Mouse (Mus musculus) cerebellum, postnatal 4 days (tissue): Measurements from ENCODE around the gene Capn5.
"Not testable (repeated sequence)": the region's sequence is repeated elsewhere in the genome, so short reads cannot be mapped to it uniquely, and the experiment has no call there.

Source experiments
- DNase-seq, 2 experiments: peaks; one replicate each; pipeline ENCODE4 v3.0.0; 2022; ENCODE audit warnings: low spot score in 2 of 2, mixed read lengths in 1 of 2

Gene Capn5

DNA sequence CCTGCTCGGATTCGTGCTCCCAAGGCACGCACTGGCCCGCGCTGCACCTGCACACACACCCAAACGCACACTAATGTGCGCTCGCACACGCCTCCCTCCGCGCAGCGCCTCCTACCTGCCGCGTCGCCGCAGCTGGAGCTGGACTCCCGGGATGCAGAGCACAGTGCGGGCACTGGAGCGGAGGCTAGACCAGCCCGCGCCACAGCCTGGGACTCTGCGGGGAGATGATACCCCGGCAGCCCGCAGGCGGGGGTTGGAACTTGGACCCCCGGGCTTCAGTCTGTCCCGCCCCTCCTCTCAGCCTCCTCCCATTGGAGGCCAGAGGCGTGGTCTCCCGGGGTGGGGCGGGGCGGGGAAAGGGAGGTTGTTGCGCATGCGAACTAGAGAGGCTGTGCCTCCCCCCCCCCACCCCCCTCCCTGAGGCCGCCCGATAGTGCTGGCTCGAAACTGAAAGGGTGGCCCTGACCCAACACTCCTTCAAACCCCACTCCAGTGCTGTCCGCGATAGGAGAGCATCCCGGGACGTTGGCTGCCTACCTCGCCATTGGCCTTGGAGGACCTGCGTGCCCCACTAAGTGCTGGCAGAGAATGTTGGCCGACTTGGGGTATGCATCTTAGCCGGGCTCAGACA lies at the start of gene Capn5:
TSS of gene Capn5 (minus strand) at position 346 of the 631 bp plus-strand sequence.
- peak; percentile 38 to 41 for DNase-seq

- no peak for DNase-seq
Observed at GRCm38 (mm10) chr7:98223796-98224195, 45.7 kb upstream of the Capn5 start.

GRCm38 (mm10) chr7:98216713-98217112 lies 38.6 kb upstream of the Capn5 start:
- DNase-seq: no peak

- DNase-seq: no peak
Observed at GRCm38 (mm10) chr7:98202946-98203345, 24.9 kb upstream of the Capn5 start.

GRCm38 (mm10) chr7:98201493-98202028 lies 23.5 kb upstream of the Capn5 start:
- no peak for DNase-seq

- no peak for DNase-seq
Observed at GRCm38 (mm10) chr7:98200396-98200795, 22.3 kb upstream of the Capn5 start.

GRCm38 (mm10) chr7:98199381-98199780 lies 21.3 kb upstream of the Capn5 start, which contains the start of gene B3gnt6:
TSS of gene B3gnt6 (minus strand) at chr7:98199481.
- no peak for DNase-seq

DNA sequence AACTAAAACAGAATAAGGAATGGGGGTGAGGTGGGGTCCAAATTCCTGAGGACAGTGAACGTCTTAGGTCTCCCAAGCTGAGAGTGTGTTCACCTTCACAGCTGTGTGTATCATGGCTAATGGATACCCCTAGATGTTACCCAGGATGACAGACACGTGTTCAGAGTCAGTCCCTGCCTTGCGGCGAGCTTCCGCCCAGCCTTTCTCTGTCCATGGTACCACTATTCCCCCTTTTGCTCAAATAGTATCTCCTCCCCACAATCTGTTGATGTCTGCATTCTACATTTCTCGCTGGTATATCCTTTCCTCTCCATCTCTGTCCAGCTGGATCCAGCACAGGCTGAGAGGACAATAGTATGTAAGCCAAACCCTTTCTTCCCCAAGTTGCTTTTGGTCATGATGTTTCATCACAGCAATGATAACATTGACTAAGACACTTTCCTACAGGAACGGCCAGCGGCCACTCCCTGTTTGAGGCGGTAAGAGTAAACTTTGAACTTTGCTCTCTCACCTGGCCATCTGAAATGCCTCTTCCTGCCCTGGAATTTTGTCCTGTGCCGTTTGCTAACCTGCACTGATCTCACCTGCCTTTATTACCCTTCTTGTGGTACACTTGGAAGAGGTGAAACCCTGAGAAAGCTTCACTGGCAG lies 17.2 kb upstream of the Capn5 start:
- no peak for DNase-seq

- peak in 1 of 2 experiments; percentile 21 for DNase-seq
Observed at GRCm38 (mm10) chr7:98194026-98194792, 16.1 kb upstream of the Capn5 start.

DNA sequence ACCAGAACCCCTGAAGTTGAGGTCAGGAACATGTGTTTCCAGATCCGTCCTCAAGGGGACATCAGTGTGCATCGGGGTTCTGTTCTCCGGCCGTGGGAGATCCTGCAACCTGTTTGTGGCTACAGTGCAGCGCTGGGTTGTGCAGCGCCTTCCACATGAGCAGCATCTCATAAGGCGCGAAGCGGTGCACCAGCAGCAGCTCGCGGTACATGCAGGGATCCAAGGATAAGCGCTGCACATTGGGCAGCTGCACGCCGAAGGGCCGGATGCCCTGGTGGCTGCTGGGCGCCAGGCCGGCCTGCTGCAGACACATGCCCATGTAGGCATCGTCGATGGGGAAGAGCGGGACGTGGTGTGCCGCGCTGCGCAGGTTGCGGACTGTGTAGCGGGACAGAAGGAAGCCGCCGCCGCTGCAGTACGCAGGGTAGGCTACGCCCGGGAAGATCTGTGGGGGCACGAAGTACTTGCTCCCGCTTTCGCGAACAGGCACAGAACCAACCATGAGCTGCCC lies 15.5 kb upstream of the Capn5 start:
- peak in 1 of 2 experiments; percentile 42 for DNase-seq

DNA sequence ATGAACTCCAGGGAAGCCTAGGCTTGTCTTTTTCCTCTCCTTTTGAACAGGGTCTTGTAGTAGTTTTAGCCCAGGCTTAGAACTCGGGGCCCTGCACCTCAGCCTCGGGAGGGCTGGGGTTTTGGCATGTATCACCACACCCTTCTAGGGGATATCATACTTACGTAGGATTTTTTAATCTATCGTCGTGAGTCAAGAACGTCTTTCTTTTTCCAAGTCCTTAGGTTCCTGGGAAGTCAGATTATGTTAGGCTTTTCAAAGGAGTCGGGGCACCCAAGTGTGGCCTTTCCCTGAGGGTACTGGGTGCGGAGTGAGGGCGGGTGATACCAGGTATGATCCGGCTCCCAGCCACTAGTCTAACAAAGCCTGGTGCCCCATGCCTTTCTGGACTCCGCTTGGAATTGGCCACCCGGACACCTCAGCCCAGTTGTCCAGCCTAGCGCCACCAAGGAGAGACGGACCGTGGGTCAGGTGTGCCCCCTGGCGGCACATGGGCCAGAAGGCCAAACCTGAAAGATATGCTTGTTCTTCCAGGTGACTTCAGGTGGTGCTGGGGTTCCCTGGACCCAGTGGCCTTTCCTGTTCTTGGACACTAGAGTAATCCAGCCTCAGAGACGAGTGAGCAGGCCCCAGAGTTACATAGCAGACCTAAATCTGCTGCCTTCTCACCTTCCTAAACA lies 13.6 kb upstream of the Capn5 start:
- DNase-seq: no peak

GRCm38 (mm10) chr7:98190578-98190977 lies 12.5 kb upstream of the Capn5 start:
- DNase-seq: no peak

DNA sequence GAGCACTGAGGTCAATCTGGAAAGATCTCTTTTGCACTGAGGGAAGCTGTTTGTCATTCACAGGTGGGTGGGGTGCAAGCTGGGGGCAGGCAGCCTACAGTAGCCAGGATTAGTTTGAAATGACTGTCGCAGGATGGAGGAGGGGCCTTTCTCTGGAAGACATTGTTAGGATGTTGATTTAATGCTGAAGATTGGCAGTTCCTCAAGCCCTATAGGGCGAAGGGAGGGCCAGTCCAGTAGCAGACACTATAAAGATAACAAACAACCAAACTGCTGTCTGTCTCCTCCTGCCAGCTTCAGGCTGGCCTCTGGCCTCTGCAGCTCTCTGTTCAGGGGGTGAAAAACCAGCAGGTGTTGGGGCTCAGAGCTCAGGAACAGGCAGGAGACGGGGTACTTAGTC lies 11.7 kb upstream of the Capn5 start:
- no peak for DNase-seq

- DNase-seq: no peak
Observed at GRCm38 (mm10) chr7:98188680-98189079, 10.6 kb upstream of the Capn5 start.

GRCm38 (mm10) chr7:98188238-98188637 lies 10.2 kb upstream of the Capn5 start:
- DNase-seq: no peak

GRCm38 (mm10) chr7:98187332-98187731 lies 9.3 kb upstream of the Capn5 start:
- not testable (repeated sequence) for DNase-seq

DNA sequence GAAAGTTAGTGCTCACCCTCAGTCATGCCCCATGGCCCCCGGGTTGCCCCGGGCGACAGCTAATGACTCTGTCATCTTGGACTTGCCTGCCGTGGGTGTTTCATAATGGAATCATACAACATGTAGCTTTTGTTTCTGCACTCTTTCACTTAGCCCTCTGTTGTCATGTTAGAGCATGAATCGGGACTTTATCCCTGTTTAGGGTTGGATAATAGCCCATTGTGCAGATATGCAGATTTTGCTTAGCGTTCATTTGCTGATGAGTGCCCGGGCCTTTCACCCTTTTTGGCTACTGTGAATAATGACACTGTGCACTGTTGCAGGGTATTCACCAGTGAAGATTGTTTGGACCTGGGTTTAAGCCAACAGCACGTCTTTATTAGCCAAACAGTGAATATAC lies 8.6 kb upstream of the Capn5 start:
- no peak for DNase-seq

DNA sequence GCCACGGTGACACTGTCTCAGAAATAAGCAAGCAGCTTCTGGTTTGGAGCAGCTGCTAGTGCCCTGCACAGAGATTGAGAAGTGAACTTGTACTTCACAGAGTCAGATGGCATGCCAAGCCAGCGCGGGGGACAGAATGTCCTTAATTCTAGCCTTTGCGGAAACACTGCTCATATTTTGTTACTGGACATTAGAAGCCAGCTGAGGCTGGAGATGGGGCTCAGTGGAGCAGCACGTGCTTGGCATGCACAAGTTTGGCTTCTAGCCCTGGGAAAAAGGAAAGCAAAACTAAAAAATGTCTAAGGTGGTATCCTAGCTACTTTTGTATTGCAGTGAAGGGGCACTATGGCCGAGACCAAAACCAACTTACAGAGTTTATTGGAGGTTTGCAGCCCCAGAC lies 7.3 kb upstream of the Capn5 start:
- DNase-seq: no peak

GRCm38 (mm10) chr7:98178560-98179231 lies 622 bp upstream of the Capn5 start:
- DNase-seq: no peak

GRCm38 (mm10) chr7:98177566-98177928 lies 527 bp downstream of the Capn5 start:
- no peak for DNase-seq

- DNase-seq: no peak
Observed at GRCm38 (mm10) chr7:98177071-98177485, 996 bp downstream of the Capn5 start.
